Mouse (Mus musculus): Measurements from ENCODE around the gene Faf2. TPM values are rescaled to one million over a fixed set of nuclear protein-coding genes. Genes with fewer than 3 reads are reported as not detected.
"Not testable (repeated sequence)": the region's sequence is repeated elsewhere in the genome, so short reads cannot be mapped to it uniquely, and the experiment has no call there.

Faf2 gene
- polyA plus RNA-seq, 1 experiment from 2014 or later = 90.3 TPM

- under 1% methylated on average over 66 of the region's 66 CpGs for WGBS
- Histone ChIP-seq H3K4me2 (ENCODE audit: low read length) (peak within 1 kb of the TSS; percentile 84), H3K36me3 (ENCODE audit: control insufficient read depth, insufficient read depth, low read length) (no peaks in the 10 kb centered on the region), H3K4me3 (ENCODE audit: low read depth, low read length) (peak within 1 kb of the TSS; percentile 66), H3K27ac (ENCODE audit: low read depth, low read length) (0 out of 2 replicates have a peak within 1 kb of the TSS, but pooled peaks have one; percentile 48), H3K9ac (ENCODE audit: low read length) (peak within 1 kb of the TSS; percentile 84), H3K4me1 (ENCODE audit: control insufficient read depth, insufficient read depth, low read length) (0 out of 2 replicates have a peak, but pooled peaks cover 4% of the 10 kb centered on the region), H3K9me3 (replicated peaks; ENCODE audit: control insufficient read depth, low read length) (no peaks in the 10 kb centered on the region), H3K27me3 (replicated peaks; ENCODE audit: control insufficient read depth, insufficient read depth, low read length) (no peaks in the 10 kb centered on the region)
- DNase-seq (ENCODE audit: low spot score) (peak; percentile 84), ATAC-seq (peak; percentile 81)
Observed at GRCm38 (mm10) chr13:54610972-54611754, 10.4 kb upstream of the Faf2 start, which contains the start of gene Cltb. Gene Cltb (minus strand): TSS chr13:54611344.

GRCm38 (mm10) chr13:54613141-54613540 is 8.4 kb upstream of the Faf2 start:
- not testable (repeated sequence) for H3K4me1 ChIP-seq (ENCODE audit: control insufficient read depth, insufficient read depth, low read length); H3K4me3 ChIP-seq (ENCODE audit: low read depth, low read length); H3K27ac ChIP-seq (ENCODE audit: low read depth, low read length); H3K27me3 ChIP-seq (replicated peaks; ENCODE audit: control insufficient read depth, insufficient read depth, low read length); H3K4me2 ChIP-seq (ENCODE audit: low read length); ATAC-seq; H3K9me3 ChIP-seq (replicated peaks; ENCODE audit: control insufficient read depth, low read length); H3K36me3 ChIP-seq (ENCODE audit: control insufficient read depth, insufficient read depth, low read length); DNase-seq (ENCODE audit: low spot score); H3K9ac ChIP-seq (ENCODE audit: low read length)
- whole genome bisulfite sequencing = 87% methylated on average over 8 of the region's 8 CpGs

GRCm38 (mm10) chr13:54616307-54616706 is 5.3 kb upstream of the Faf2 start:
- Histone ChIP-seq H3K36me3 (ENCODE audit: control insufficient read depth, insufficient read depth, low read length) (no peaks in the 10 kb centered on the region), H3K4me2 (ENCODE audit: low read length) (no peak overlapping the region), H3K4me3 (ENCODE audit: low read depth, low read length) (no peak overlapping the region), H3K9ac (ENCODE audit: low read length) (no peak overlapping the region), H3K4me1 (ENCODE audit: control insufficient read depth, insufficient read depth, low read length) (no peaks in the 10 kb centered on the region), H3K27ac (ENCODE audit: low read depth, low read length) (no peak overlapping the region), H3K9me3 (replicated peaks; ENCODE audit: control insufficient read depth, low read length) (no peaks in the 10 kb centered on the region), H3K27me3 (replicated peaks; ENCODE audit: control insufficient read depth, insufficient read depth, low read length) (no peaks in the 10 kb centered on the region)
- no peak for ATAC-seq
- no peak for DNase-seq (ENCODE audit: low spot score)
- 83% methylated on average over 8 of the region's 8 CpGs for WGBS

GRCm38 (mm10) chr13:54616998-54617397 is 4.6 kb upstream of the Faf2 start:
- no peaks in the 10 kb centered on the region for H3K27me3 ChIP-seq (replicated peaks; ENCODE audit: control insufficient read depth, insufficient read depth, low read length)
- no peak overlapping the region for H3K27ac ChIP-seq (ENCODE audit: low read depth, low read length)
- no peak overlapping the region for H3K9ac ChIP-seq (ENCODE audit: low read length)
- no peaks in the 10 kb centered on the region for H3K9me3 ChIP-seq (replicated peaks; ENCODE audit: control insufficient read depth, low read length)
- H3K4me3 ChIP-seq (ENCODE audit: low read depth, low read length) = no peak overlapping the region
- DNase-seq (ENCODE audit: low spot score) = no peak
- ATAC-seq = no peak
- no peaks in the 10 kb centered on the region for H3K36me3 ChIP-seq (ENCODE audit: control insufficient read depth, insufficient read depth, low read length)
- no peak overlapping the region for H3K4me2 ChIP-seq (ENCODE audit: low read length)
- H3K4me1 ChIP-seq (ENCODE audit: control insufficient read depth, insufficient read depth, low read length) = no peaks in the 10 kb centered on the region
- whole genome bisulfite sequencing = 66% methylated on average over 6 of the region's 6 CpGs

- WGBS = 1% methylated on average over 26 of the region's 27 CpGs
- peak overlapping the region; percentile 92 for H3K4me3 ChIP-seq (ENCODE audit: low read depth, low read length)
- H3K36me3 ChIP-seq (ENCODE audit: control insufficient read depth, insufficient read depth, low read length) = no peaks in the 10 kb centered on the region
- H3K9ac ChIP-seq (ENCODE audit: low read length) = peak overlapping the region; percentile 94
- peak overlapping the region; percentile 92 for H3K4me2 ChIP-seq (ENCODE audit: low read length)
- H3K4me1 ChIP-seq (ENCODE audit: control insufficient read depth, insufficient read depth, low read length) = peaks cover 7% of the 10 kb centered on the region
- no peaks in the 10 kb centered on the region for H3K27me3 ChIP-seq (replicated peaks; ENCODE audit: control insufficient read depth, insufficient read depth, low read length)
- H3K27ac ChIP-seq (ENCODE audit: low read depth, low read length) = peak overlapping the region; percentile 81
- no peaks in the 10 kb centered on the region for H3K9me3 ChIP-seq (replicated peaks; ENCODE audit: control insufficient read depth, low read length)
- no peak for DNase-seq (ENCODE audit: low spot score)
- ATAC-seq = no peak; the same call in 1 of the 2 replicates
Observed at GRCm38 (mm10) chr13:54621960-54622521, 457 bp downstream of the Faf2 start.

- no peak for ATAC-seq
- Histone ChIP-seq H3K36me3 (ENCODE audit: control insufficient read depth, insufficient read depth, low read length) (peaks cover 14% of the 10 kb centered on the region; the same call in 1 of the 2 replicates), H3K27ac (ENCODE audit: low read depth, low read length) (no peak overlapping the region), H3K27me3 (replicated peaks; ENCODE audit: control insufficient read depth, insufficient read depth, low read length) (no peaks in the 10 kb centered on the region), H3K4me2 (ENCODE audit: low read length) (no peak overlapping the region), H3K4me1 (ENCODE audit: control insufficient read depth, insufficient read depth, low read length) (no peaks in the 10 kb centered on the region; the same call in 1 of the 2 replicates), H3K4me3 (ENCODE audit: low read depth, low read length) (no peak overlapping the region), H3K9me3 (replicated peaks; ENCODE audit: control insufficient read depth, low read length) (no peaks in the 10 kb centered on the region), H3K9ac (ENCODE audit: low read length) (no peak overlapping the region)
- WGBS = 92% methylated on average over 4 of the region's 4 CpGs
- DNase-seq (ENCODE audit: low spot score) = no peak
Observed at GRCm38 (mm10) chr13:54629128-54629527, 7.5 kb downstream of the Faf2 start.

GRCm38 (mm10) chr13:54632731-54633277 is 11.2 kb downstream of the Faf2 start:
- no peak for ATAC-seq
- WGBS = 74% methylated on average over 3 of the region's 3 CpGs
- Histone ChIP-seq H3K9me3 (replicated peaks; ENCODE audit: control insufficient read depth, low read length) (no peaks in the 10 kb centered on the region), H3K4me2 (ENCODE audit: low read length) (no peak overlapping the region), H3K27me3 (replicated peaks; ENCODE audit: control insufficient read depth, insufficient read depth, low read length) (no peaks in the 10 kb centered on the region), H3K27ac (ENCODE audit: low read depth, low read length) (no peak overlapping the region), H3K9ac (ENCODE audit: low read length) (no peak overlapping the region), H3K36me3 (ENCODE audit: control insufficient read depth, insufficient read depth, low read length) (peaks cover 19% of the 10 kb centered on the region; the same call in 1 of the 2 replicates), H3K4me1 (ENCODE audit: control insufficient read depth, insufficient read depth, low read length) (no peaks in the 10 kb centered on the region), H3K4me3 (ENCODE audit: low read depth, low read length) (no peak overlapping the region)
- DNase-seq (ENCODE audit: low spot score) = no peak

- ATAC-seq (no peak), DNase-seq (ENCODE audit: low spot score) (no peak)
- H3K4me2 ChIP-seq (ENCODE audit: low read length) = no peak overlapping the region
- 96% methylated on average over 3 of the region's 3 CpGs for WGBS
- no peak overlapping the region for H3K9ac ChIP-seq (ENCODE audit: low read length)
- H3K4me1 ChIP-seq (ENCODE audit: control insufficient read depth, insufficient read depth, low read length) = no peaks in the 10 kb centered on the region
- H3K9me3 ChIP-seq (replicated peaks; ENCODE audit: control insufficient read depth, low read length) = no peaks in the 10 kb centered on the region
- H3K36me3 ChIP-seq (ENCODE audit: control insufficient read depth, insufficient read depth, low read length) = peaks cover 31% of the 10 kb centered on the region
- H3K4me3 ChIP-seq (ENCODE audit: low read depth, low read length) = no peak overlapping the region
- H3K27ac ChIP-seq (ENCODE audit: low read depth, low read length) = no peak overlapping the region
- no peaks in the 10 kb centered on the region for H3K27me3 ChIP-seq (replicated peaks; ENCODE audit: control insufficient read depth, insufficient read depth, low read length)
Observed at GRCm38 (mm10) chr13:54635011-54635410, 13.4 kb downstream of the Faf2 start.

GRCm38 (mm10) chr13:54650461-54650860 is 28.9 kb downstream of the Faf2 start:
- H3K36me3 ChIP-seq (ENCODE audit: control insufficient read depth, insufficient read depth, low read length) = peaks cover 99% of the 10 kb centered on the region
- no peaks in the 10 kb centered on the region for H3K9me3 ChIP-seq (replicated peaks; ENCODE audit: control insufficient read depth, low read length)
- H3K27ac ChIP-seq (ENCODE audit: low read depth, low read length) = no peak overlapping the region
- no peaks in the 10 kb centered on the region for H3K4me1 ChIP-seq (ENCODE audit: control insufficient read depth, insufficient read depth, low read length)
- H3K4me2 ChIP-seq (ENCODE audit: low read length) = no peak overlapping the region
- no peaks in the 10 kb centered on the region for H3K27me3 ChIP-seq (replicated peaks; ENCODE audit: control insufficient read depth, insufficient read depth, low read length)
- no peak overlapping the region for H3K4me3 ChIP-seq (ENCODE audit: low read depth, low read length)
- over 99% methylated on average over 3 of the region's 3 CpGs for WGBS
- no peak overlapping the region for H3K9ac ChIP-seq (ENCODE audit: low read length)
- DNase-seq (ENCODE audit: low spot score) (no peak), ATAC-seq (no peak)
